Mouse (Mus musculus) MEL (cell line): ENCODE measurements around the gene Nid1. TPM values are rescaled to one million over a fixed set of nuclear protein-coding genes. Genes with fewer than 3 reads are reported as not detected.

Experiments
- DNase-seq: peaks from one replicate; pipeline ENCODE4 v3.0.0; 2011; ENCODE audit warnings: low read depth, low spot score
- H3K27ac ChIP-seq: 2 replicates; pipeline ENCODE4 v1.5.1; 2012; ENCODE audit warnings: low read depth, mild to moderate bottlenecking, control low read depth, low read length, moderate library complexity; ENCODE audit not compliant: control insufficient read depth
- H3K27me3 ChIP-seq, 2 experiments: fragments of 150-350 bp in 1 of 2; sonication (generic) in 1 of 2; 2 replicates each; pipeline ENCODE4 v1.6.1; 2012; ENCODE audit warnings: low read length in 2 of 2, mild to moderate bottlenecking in 2 of 2, improper control_type of control experiment in 1 of 2, moderate library complexity in 1 of 2; ENCODE audit not compliant: insufficient read depth in 2 of 2, control insufficient read depth in 1 of 2
- H3K36me3 ChIP-seq, 2 experiments: 2 replicates each; pipeline ENCODE4 v1.6.1; 2012 to 2014; ENCODE audit warnings: low read length in 2 of 2, improper control_type of control experiment in 1 of 2, inconsistent platforms in 1 of 2, mild to moderate bottlenecking in 1 of 2; ENCODE audit not compliant: insufficient read depth in 2 of 2, control insufficient read depth in 1 of 2
- H3K4me1 ChIP-seq, 2 experiments: fragments of 150-350 bp in 1 of 2; sonication (generic) in 1 of 2; 2 replicates each; pipeline ENCODE4 v1.6.1; 2012; ENCODE audit warnings: low read length in 2 of 2, improper control_type of control experiment in 1 of 2, mild to moderate bottlenecking in 1 of 2; ENCODE audit not compliant: insufficient read depth in 2 of 2, control insufficient read depth in 1 of 2
- H3K4me3 ChIP-seq, 2 experiments: fragments of 150-350 bp in 1 of 2; sonication (generic) in 1 of 2; 2 replicates each; pipeline ENCODE4 v1.5.1; 2012; ENCODE audit warnings: low read depth in 2 of 2, low read length in 2 of 2, mild to moderate bottlenecking in 2 of 2, moderate library complexity in 2 of 2, control low read depth in 1 of 2, improper control_type of control experiment in 1 of 2; ENCODE audit not compliant: control insufficient read depth in 1 of 2, insufficient read depth in 1 of 2
- H3K79me2 ChIP-seq: 2 replicates; pipeline ENCODE4 v1.6.1; 2012; ENCODE audit warnings: mild to moderate bottlenecking, low read length, moderate library complexity; ENCODE audit not compliant: control insufficient read depth, poor library complexity, insufficient read depth
- H3K9ac ChIP-seq: 2 replicates; pipeline ENCODE4 v1.6.1; 2012; ENCODE audit warnings: low read depth, mild to moderate bottlenecking, control low read depth, low read length, moderate library complexity; ENCODE audit not compliant: control insufficient read depth, poor library complexity, severe bottlenecking
- H3K9me3 ChIP-seq: fragments of 150-350 bp; sonication (generic); replicated peaks from 2 replicates; pipeline ENCODE4 v1.6.1; 2012; ENCODE audit warnings: mild to moderate bottlenecking, low read length, improper control_type of control experiment, moderate library complexity; ENCODE audit not compliant: insufficient read depth
- BHLHE40 ChIP-seq: IDR thresholded peaks from 2 replicates; pipeline ENCODE4 v1.6.1; 2012; ENCODE audit warnings: low read depth, mild to moderate bottlenecking, inconsistent platforms, low read length, improper control_type of control experiment, borderline replicate concordance
- CHD1 ChIP-seq: IDR thresholded peaks from 2 replicates; pipeline ENCODE4 v1.6.1; 2012; ENCODE audit warnings: low read depth, mild to moderate bottlenecking, inconsistent platforms, low read length, improper control_type of control experiment
- CTCF ChIP-seq, 3 experiments: IDR thresholded peaks in 2 of 3; conservative IDR thresholded peaks in 1 of 3; 2 replicates each; pipeline ENCODE4 v1.5.1; 2011 to 2012; ENCODE audit warnings: low read length in 3 of 3, low read depth in 2 of 3, mild to moderate bottlenecking in 2 of 3, improper control_type of control experiment in 1 of 3, inconsistent platforms in 1 of 3, mixed read lengths in 1 of 3, moderate library complexity in 1 of 3; ENCODE audit not compliant: control insufficient read depth in 1 of 3, insufficient read depth in 1 of 3, poor library complexity in 1 of 3, severe bottlenecking in 1 of 3
- EP300 ChIP-seq, 2 experiments: IDR thresholded peaks; 2 replicates each; pipeline ENCODE4 v1.6.1; 2011; ENCODE audit warnings: improper control_type of control experiment in 2 of 2, low read length in 2 of 2, low read depth in 1 of 2, mild to moderate bottlenecking in 1 of 2
- ETS1 ChIP-seq: IDR thresholded peaks from 2 replicates; pipeline ENCODE4 v1.6.1; 2012; ENCODE audit warnings: low read depth, mild to moderate bottlenecking, inconsistent platforms, low read length, improper control_type of control experiment, moderate library complexity
- GATA1 ChIP-seq: IDR thresholded peaks from 2 replicates; pipeline ENCODE4 v1.6.1; 2011; ENCODE audit warnings: low read depth, low read length, improper control_type of control experiment
- JUND ChIP-seq: IDR thresholded peaks from 2 replicates; pipeline ENCODE4 v1.6.1; 2011; ENCODE audit warnings: low read depth, mild to moderate bottlenecking, improper control_type of control experiment, low read length
- MYB ChIP-seq: IDR thresholded peaks from 2 replicates; pipeline ENCODE4 v1.6.1; 2011; ENCODE audit warnings: mild to moderate bottlenecking, low read depth, low read length, improper control_type of control experiment
- MYC ChIP-seq: IDR thresholded peaks from 2 replicates; pipeline ENCODE4 v1.6.1; 2011; ENCODE audit warnings: low read depth, mild to moderate bottlenecking, low read length, improper control_type of control experiment, moderate library complexity
- NELFE ChIP-seq: IDR thresholded peaks from 2 replicates; pipeline ENCODE4 v1.6.1; 2011; ENCODE audit warnings: low read depth, low read length, improper control_type of control experiment
- POLR2A ChIP-seq, 2 experiments: IDR thresholded peaks; 2 replicates each; pipeline ENCODE4 v1.6.1; 2011 to 2012; ENCODE audit warnings: low read length in 2 of 2, mild to moderate bottlenecking in 2 of 2, control low read depth in 1 of 2, improper control_type of control experiment in 1 of 2, low read depth in 1 of 2, moderate library complexity in 1 of 2; ENCODE audit not compliant: control insufficient read depth in 1 of 2, insufficient read depth in 1 of 2, poor library complexity in 1 of 2
- POLR2AphosphoS2 ChIP-seq: IDR thresholded peaks from 2 replicates; pipeline ENCODE4 v1.6.1; 2011; ENCODE audit warnings: low read length, improper control_type of control experiment
- POLR2AphosphoS5 ChIP-seq: IDR thresholded peaks from 2 replicates; pipeline ENCODE4 v1.6.1; 2012; ENCODE audit warnings: low read depth, borderline replicate concordance, mild to moderate bottlenecking, inconsistent platforms, low read length, moderate library complexity, mixed read lengths
- SIN3A ChIP-seq: IDR thresholded peaks from 2 replicates; pipeline ENCODE4 v1.6.1; 2012; ENCODE audit warnings: low read length, improper control_type of control experiment, inconsistent platforms
- SMC3 ChIP-seq: IDR thresholded peaks from 2 replicates; pipeline ENCODE4 v1.6.1; 2011; ENCODE audit warnings: low read depth, low read length, improper control_type of control experiment
- TAL1 ChIP-seq: IDR thresholded peaks from 2 replicates; pipeline ENCODE4 v1.6.1; 2012; ENCODE audit warnings: mild to moderate bottlenecking, inconsistent platforms, low read length, moderate library complexity, mixed read lengths
- TBP ChIP-seq: IDR thresholded peaks from 2 replicates; pipeline ENCODE4 v1.8.0; 2011; ENCODE audit warnings: low read depth, low read length, improper control_type of control experiment
- TCF12 ChIP-seq: IDR thresholded peaks from 2 replicates; pipeline ENCODE4 v1.6.1; 2014; ENCODE audit warnings: low read depth, mild to moderate bottlenecking, inconsistent platforms, low read length, improper control_type of control experiment, moderate library complexity
- UBTF ChIP-seq: IDR thresholded peaks from 2 replicates; pipeline ENCODE4 v1.6.1; 2012; ENCODE audit warnings: low read depth, mild to moderate bottlenecking, inconsistent platforms, low read length, improper control_type of control experiment, moderate library complexity, borderline replicate concordance; ENCODE audit not compliant: insufficient read depth
- USF1 ChIP-seq: IDR thresholded peaks from 2 replicates; pipeline ENCODE4 v1.6.1; 2014; ENCODE audit warnings: low read depth, mild to moderate bottlenecking, inconsistent platforms, low read length, improper control_type of control experiment, moderate library complexity
- ZC3H11A ChIP-seq: IDR thresholded peaks from 2 replicates; pipeline ENCODE4 v1.6.1; 2012; ENCODE audit warnings: low read depth, mild to moderate bottlenecking, inconsistent platforms, low read length, improper control_type of control experiment
- ZKSCAN1 ChIP-seq: IDR thresholded peaks from 2 replicates; pipeline ENCODE4 v1.6.1; 2012; ENCODE audit warnings: low read depth, mild to moderate bottlenecking, inconsistent platforms, low read length, improper control_type of control experiment, moderate library complexity
- ZNF384 ChIP-seq: IDR thresholded peaks from 2 replicates; pipeline ENCODE4 v1.6.1; 2012; ENCODE audit warnings: low read depth, mild to moderate bottlenecking, inconsistent platforms, low read length, improper control_type of control experiment
- polyA plus RNA-seq, 2 experiments: library from polyadenylated mRNA; stranded (reverse) in 1 of 2; unstranded in 1 of 2; fragments of >175 nt in 1 of 2; fragments of >200 nt in 1 of 2; gene quantifications; 2 replicates each; pipeline versions ENCODE4 v1.2.1 to v1.2.4; 2012; ENCODE audit warnings: low replicate concordance in 2 of 2, low read depth in 1 of 2; ENCODE audit not compliant: insufficient read length in 2 of 2, insufficient read depth in 1 of 2, missing spikeins in 1 of 2
- total RNA-seq: library from RNA; depleted of rRNA; stranded (reverse); fragments of 300-350 nt; gene quantifications from 2 replicates; pipeline ENCODE4 v1.2.3, GENCODE M21; 2012

Gene Nid1
- total and polyA plus RNA-seq, 3 experiments, result not detected

DNA sequence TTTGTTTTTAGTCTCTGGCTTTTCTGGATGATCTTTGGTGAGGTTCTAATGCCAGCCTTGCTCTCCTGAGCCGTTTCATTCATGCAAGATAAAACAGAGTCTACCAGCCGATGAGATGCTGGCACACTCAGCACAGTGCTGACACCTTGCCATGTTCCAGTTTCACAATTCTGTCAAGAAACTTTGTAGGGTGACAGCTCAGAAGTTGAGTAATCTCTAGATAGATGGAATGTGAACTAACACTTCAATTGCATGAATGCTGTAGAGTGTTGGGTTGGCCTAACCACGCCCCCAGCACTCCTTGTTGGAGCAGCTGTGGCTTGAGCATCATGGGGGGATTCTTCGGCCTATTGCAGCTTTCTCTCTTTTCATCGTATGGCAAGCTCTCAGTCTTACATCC is 69.2 kb downstream of the Nid1 start:
- H3K27me3 ChIP-seq, result no peaks in the 10 kb centered on the region
- H3K4me1 ChIP-seq, result peaks cover 0 to 9% of the 10 kb centered on the region in 2 experiments; a peak in 2 of 4 replicates
- no peak overlapping the region for H3K4me3 ChIP-seq
- H3K79me2 ChIP-seq, result no peaks in the 10 kb centered on the region
- H3K27ac ChIP-seq, result no peak overlapping the region
- no peaks in the 10 kb centered on the region for H3K9me3 ChIP-seq
- no peak overlapping the region for H3K9ac ChIP-seq
- peaks cover 0 to 7% of the 10 kb centered on the region in 2 experiments; a peak in 2 of 4 replicates for H3K36me3 ChIP-seq
- DNase-seq, result no peak
- TF ChIP-seq UBTF (no peak), MYB (no peak), GATA1 (no peak), TAL1 (no peak), JUND (no peak), POLR2AphosphoS2 (no peak), POLR2A (IDR thresholded peaks at IDR 0.05; ENCODE audit: control insufficient read depth in 1 of 2, insufficient read depth in 1 of 2, low read depth in 1 of 2, low read length in 2 of 2, poor library complexity in 1 of 2) (no peak), ZKSCAN1 (no peak), SIN3A (no peak), ZNF384 (no peak), BHLHE40 (no peak), TCF12 (no peak), CTCF (IDR thresholded peaks at IDR 0.05 in 2 of 3, conservative IDR thresholded peaks at IDR 0.05 in 1 of 3; ENCODE audit: control insufficient read depth in 1 of 3, insufficient read depth in 1 of 3, low read depth in 2 of 3, low read length in 3 of 3, poor library complexity in 1 of 3, severe bottlenecking in 1 of 3) (no peak), TBP (no peak), POLR2AphosphoS5 (no peak), CHD1 (no peak), MYC (no peak), USF1 (no peak), ETS1 (no peak), NELFE (no peak)
- TF ChIP-seq, all 39 proteins: peak for 0

DNA sequence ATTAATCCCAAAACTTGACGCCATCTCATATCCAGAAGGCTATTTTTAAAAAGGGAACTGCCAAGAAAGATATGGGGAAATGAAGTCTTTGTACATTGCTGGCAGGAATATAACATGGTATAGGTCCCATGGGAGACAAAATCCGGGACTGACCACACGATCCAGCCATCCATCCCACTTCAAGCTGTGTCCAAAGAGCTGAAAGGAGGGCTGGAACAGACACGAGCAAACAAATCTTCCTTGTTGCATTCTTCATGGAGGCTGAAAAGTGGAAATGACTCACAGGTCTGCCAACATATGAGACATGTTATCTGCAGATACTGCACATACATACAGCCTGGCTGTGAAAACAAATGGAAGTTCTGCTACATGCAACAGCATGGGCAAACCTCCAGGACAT is 77.5 kb downstream of the Nid1 start:
- H3K9ac ChIP-seq, result no peak overlapping the region
- no peaks in the 10 kb centered on the region for H3K27me3 ChIP-seq
- H3K27ac ChIP-seq, result no peak overlapping the region
- H3K4me1 ChIP-seq, result peaks cover 0 to 3% of the 10 kb centered on the region in 2 experiments; a peak in 2 of 4 replicates
- TF ChIP-seq TAL1, result peak; percentile 38
- no peak for TF ChIP-seq SMC3
- TF ChIP-seq ZC3H11A, result no peak
- 0 out of 2 replicates have a peak, but pooled peaks have one; percentile 12 for TF ChIP-seq GATA1
- 0 out of 4 replicates have a peak, but pooled peaks of 1 of the 2 experiments have one; percentile 4 for TF ChIP-seq EP300 (IDR thresholded peaks at IDR 0.05; ENCODE audit: low read depth in 1 of 2, low read length in 2 of 2)
- DNase-seq, result peak; percentile 48
- H3K79me2 ChIP-seq, result no peaks in the 10 kb centered on the region
- H3K4me3 ChIP-seq, result no peak overlapping the region
- peaks cover 0 to 5% of the 10 kb centered on the region in 2 experiments; a peak in 1 of 4 replicates for H3K36me3 ChIP-seq
- no peaks in the 10 kb centered on the region for H3K9me3 ChIP-seq
